In genomic region chr5:27413023-27413422, GRCm38 (mm10) we compare ENCODE assay signal across 10 mouse cellular contexts.
DNase-seq lines count a peak whose midpoint lies in the region; ATAC-seq and TF ChIP-seq lines count a peak whose summit lies in the region.
"Had no signal": no experiment of that assay in that cellular context is flagged by ENCODE, and none has a peak within 500 bp of the region (broad histone marks: within the 10 kb centered on the region; RNA-seq: fewer than 3 reads in every experiment).

No protein-coding gene starts in this region.

- no peak for ATAC-seq in midbrain, postnatal 0 days (ENCODE audit: low FRiP score)
- ATAC-seq in hindbrain, embryonic 16.5 days: no peak
- ATAC-seq in midbrain, embryonic 11.5 days (ENCODE audit: low FRiP score): no peak
- ATAC-seq: liver, postnatal 0 days had no signal

- no peaks in the 10 kb centered on the region; the same call in 1 of the 2 replicates for H3K4me1 ChIP-seq in midbrain, postnatal 0 days (ENCODE audit: insufficient read depth, low read length)
- H3K4me1 ChIP-seq in midbrain, embryonic 10.5 days: no peaks in the 10 kb centered on the region
- H3K4me1 ChIP-seq in hindbrain, embryonic 16.5 days (ENCODE audit: control insufficient read depth, insufficient read depth, low read depth, low read length): no peaks in the 10 kb centered on the region
- H3K4me1 ChIP-seq in midbrain, embryonic 11.5 days (ENCODE audit: control insufficient read depth, insufficient read depth, low read length): no peaks in the 10 kb centered on the region
- H3K4me1 ChIP-seq: hindbrain, embryonic 13.5 days had no signal

- DNase-seq in midbrain, postnatal 0 days (ENCODE audit: low spot score): peak; percentile 63
- DNase-seq in midbrain, embryonic 10.5 days (ENCODE audit: low spot score): no peak
- peak; percentile 4 to 22 for DNase-seq in adrenal gland, postnatal 4 days (ENCODE audit: low spot score in 2 of 2)
- DNase-seq in heart, postnatal 4 days: peak; percentile 44
- peak; percentile 23 for DNase-seq in ovary, postnatal 36 days (ENCODE audit: low spot score)
- DNase-seq in left cerebral cortex, postnatal 36 days (ENCODE audit: low spot score in 2 of 2): no peak
- no peak for DNase-seq in midbrain, embryonic 11.5 days (ENCODE audit: low spot score, missing footprints)
- DNase-seq: liver, postnatal 0 days had no signal

- H3K9me3 ChIP-seq in midbrain, postnatal 0 days (ENCODE audit: low read length): no peaks in the 10 kb centered on the region
- H3K9me3 ChIP-seq in midbrain, embryonic 10.5 days (replicated peaks): no peaks in the 10 kb centered on the region
- no peaks in the 10 kb centered on the region for H3K9me3 ChIP-seq in hindbrain, embryonic 16.5 days (ENCODE audit: control insufficient read depth, low read length)
- H3K9me3 ChIP-seq in midbrain, embryonic 11.5 days (ENCODE audit: control insufficient read depth, low read length): no peaks in the 10 kb centered on the region
- H3K9me3 ChIP-seq: hindbrain, embryonic 13.5 days had no signal

- no peaks in the 10 kb centered on the region for H3K27me3 ChIP-seq in midbrain, postnatal 0 days (ENCODE audit: insufficient read depth, low read length)
- no peaks in the 10 kb centered on the region for H3K27me3 ChIP-seq in midbrain, embryonic 10.5 days (ENCODE audit: low read depth, poor library complexity, severe bottlenecking)
- H3K27me3 ChIP-seq in hindbrain, embryonic 16.5 days (replicated peaks; ENCODE audit: control insufficient read depth, insufficient read depth, low read length): no peaks in the 10 kb centered on the region
- no peaks in the 10 kb centered on the region for H3K27me3 ChIP-seq in midbrain, embryonic 11.5 days (ENCODE audit: control insufficient read depth, insufficient read depth, low read length)
- H3K27me3 ChIP-seq: hindbrain, embryonic 13.5 days had no signal

- no peak overlapping the region for H3K4me2 ChIP-seq in midbrain, postnatal 0 days (ENCODE audit: low read depth, low read length, poor library complexity, severe bottlenecking)
- no peak overlapping the region for H3K4me2 ChIP-seq in hindbrain, embryonic 16.5 days (ENCODE audit: low read length)
- no peak overlapping the region for H3K4me2 ChIP-seq in midbrain, embryonic 11.5 days
- H3K4me2 ChIP-seq: hindbrain, embryonic 13.5 days had no signal

- H3K27ac ChIP-seq in midbrain, postnatal 0 days (ENCODE audit: low read depth, low read length): no peak overlapping the region
- no peak overlapping the region for H3K27ac ChIP-seq in midbrain, embryonic 10.5 days (replicated peaks)
- H3K27ac ChIP-seq in hindbrain, embryonic 16.5 days (ENCODE audit: low read depth, low read length): no peak overlapping the region
- H3K27ac ChIP-seq in midbrain, embryonic 11.5 days (ENCODE audit: low read depth, low read length): no peak overlapping the region
- H3K27ac ChIP-seq: hindbrain, embryonic 13.5 days had no signal

- WGBS in midbrain, postnatal 0 days: 52% methylated on average over 3 of the region's 3 CpGs
- WGBS in midbrain, embryonic 10.5 days: 86% methylated on average over 3 of the region's 3 CpGs
- WGBS in hindbrain, embryonic 16.5 days: 52% methylated on average over 3 of the region's 3 CpGs
- 76% methylated on average over 3 of the region's 3 CpGs for WGBS in midbrain, embryonic 11.5 days

- no peak overlapping the region for H3K4me3 ChIP-seq in midbrain, postnatal 0 days (ENCODE audit: low read depth, low read length)
- H3K4me3 ChIP-seq in midbrain, embryonic 10.5 days: no peak overlapping the region
- H3K4me3 ChIP-seq in hindbrain, embryonic 16.5 days (ENCODE audit: low read length): no peak overlapping the region
- no peak overlapping the region for H3K4me3 ChIP-seq in midbrain, embryonic 11.5 days (ENCODE audit: low read depth, low read length)
- H3K4me3 ChIP-seq: hindbrain, embryonic 13.5 days had no signal

- intact Hi-C loops in left cerebral cortex, postnatal 36 days (cut with DNase I): no loop called here

- H3K9ac ChIP-seq in midbrain, postnatal 0 days (replicated peaks; ENCODE audit: low read length, poor library complexity, severe bottlenecking): no peak overlapping the region
- no peak overlapping the region for H3K9ac ChIP-seq in hindbrain, embryonic 16.5 days (ENCODE audit: low read depth, low read length)
- no peak overlapping the region for H3K9ac ChIP-seq in midbrain, embryonic 11.5 days (ENCODE audit: low read length)
- H3K9ac ChIP-seq: hindbrain, embryonic 13.5 days; liver, postnatal 0 days had no signal

- no peak for TF ChIP-seq CTCF in midbrain, postnatal 0 days (IDR thresholded peaks at IDR 0.05)

- H3K36me3 ChIP-seq in midbrain, postnatal 0 days (ENCODE audit: insufficient read depth, low read length): no peaks in the 10 kb centered on the region
- no peaks in the 10 kb centered on the region for H3K36me3 ChIP-seq in midbrain, embryonic 10.5 days
- H3K36me3 ChIP-seq in hindbrain, embryonic 16.5 days (ENCODE audit: control insufficient read depth, insufficient read depth, low read length): no peaks in the 10 kb centered on the region
- no peaks in the 10 kb centered on the region for H3K36me3 ChIP-seq in midbrain, embryonic 11.5 days (ENCODE audit: control insufficient read depth, insufficient read depth, low read length)
- H3K36me3 ChIP-seq: hindbrain, embryonic 13.5 days had no signal

Comparison
In these comparisons a context has a peak if more than half of its experiments do, and no peak if none do; other contexts are left out.
1. DNase-seq: peak in midbrain, postnatal 0 days (single experiment), adrenal gland, postnatal 4 days (2 of 2), heart, postnatal 4 days (single experiment) and ovary, postnatal 36 days (single experiment); none in midbrain, embryonic 10.5 days (single experiment), left cerebral cortex, postnatal 36 days (0 of 2) and midbrain, embryonic 11.5 days (single experiment).